Mouse (Mus musculus) embryonic facial prominence, embryonic 11.5 days (tissue): ENCODE measurements around the gene Cd5. TPM values are rescaled to one million over a fixed set of nuclear protein-coding genes. Genes with fewer than 3 reads are reported as not detected.

ENCODE experiments used
- ATAC-seq: fragments of 200-750 bp; cut with Nextera tagmentation; replicated peaks from 2 replicates; pipeline ENCODE4 v1.8.0; 2017; ENCODE audit warnings: low read depth; ENCODE audit not compliant: insufficient number of reproducible peaks, low FRiP score, low TSS enrichment
- DNase-seq: peaks from one replicate; pipeline ENCODE4 v3.0.0-alpha.2; 2015; ENCODE audit warnings: low spot score
- H3K27ac ChIP-seq: fragments of 300-500 bp; sonication (generic); replicated peaks from 2 replicates; pipeline ENCODE4 v1.5.1; 2014; ENCODE audit warnings: mild to moderate bottlenecking, low read depth, low read length, control low read depth
- H3K27me3 ChIP-seq: fragments of 300-500 bp; sonication (generic); 2 replicates; pipeline ENCODE4 v1.6.1; 2014; ENCODE audit warnings: mild to moderate bottlenecking, low read length, moderate library complexity, mixed read lengths; ENCODE audit not compliant: control insufficient read depth, insufficient read depth
- H3K36me3 ChIP-seq: fragments of 300-500 bp; sonication (generic); replicated peaks from 2 replicates; pipeline ENCODE4 v1.6.1; 2014; ENCODE audit warnings: low read depth, mild to moderate bottlenecking, low read length, moderate library complexity, mixed read lengths; ENCODE audit not compliant: control insufficient read depth, insufficient read depth
- H3K4me1 ChIP-seq: fragments of 300-500 bp; sonication (generic); 2 replicates; pipeline ENCODE4 v1.6.1; 2014; ENCODE audit warnings: low read length, mixed read lengths; ENCODE audit not compliant: control insufficient read depth, insufficient read depth
- H3K4me2 ChIP-seq: fragments of 300-500 bp; sonication (generic); 2 replicates; pipeline ENCODE4 v1.6.1; 2014; ENCODE audit warnings: low read depth, mild to moderate bottlenecking, control low read depth, low read length, moderate library complexity
- H3K4me3 ChIP-seq: fragments of 300-500 bp; sonication (generic); 2 replicates; pipeline ENCODE4 v1.5.1; 2014; ENCODE audit warnings: low read depth, low read length, control low read depth
- H3K9ac ChIP-seq: fragments of 300-500 bp; sonication (generic); replicated peaks from 2 replicates; pipeline ENCODE4 v1.6.1; 2014; ENCODE audit warnings: mild to moderate bottlenecking, control low read depth, low read length
- H3K9me3 ChIP-seq: fragments of 300-500 bp; sonication (generic); replicated peaks from 2 replicates; pipeline ENCODE4 v1.6.1; 2016; ENCODE audit warnings: mild to moderate bottlenecking, low read length, inconsistent platforms, mixed read lengths; ENCODE audit not compliant: control insufficient read depth
- WGBS: fragments of 180-500 bp; shearing (Covaris S2); extraction: QIAGEN DNeasy Blood & Tissue Kit; methylation state at CpG from one replicate; pipeline ENCODE4 v1.1.7; 2014; 5-methylcytosine and 5-hydroxymethylcytosine counted together
- polyA plus RNA-seq: library from polyadenylated mRNA; unstranded; fragments of >200 nt; fragmentation: Nextera tagmentation; extraction: Ambion mirVana; gene quantifications from 2 replicates; pipeline ENCODE4 v1.2.1, GENCODE M21; 2014

Cd5 gene
- polyA plus RNA-seq, 1 experiment from 2014 or later = 0.15 TPM

DNA sequence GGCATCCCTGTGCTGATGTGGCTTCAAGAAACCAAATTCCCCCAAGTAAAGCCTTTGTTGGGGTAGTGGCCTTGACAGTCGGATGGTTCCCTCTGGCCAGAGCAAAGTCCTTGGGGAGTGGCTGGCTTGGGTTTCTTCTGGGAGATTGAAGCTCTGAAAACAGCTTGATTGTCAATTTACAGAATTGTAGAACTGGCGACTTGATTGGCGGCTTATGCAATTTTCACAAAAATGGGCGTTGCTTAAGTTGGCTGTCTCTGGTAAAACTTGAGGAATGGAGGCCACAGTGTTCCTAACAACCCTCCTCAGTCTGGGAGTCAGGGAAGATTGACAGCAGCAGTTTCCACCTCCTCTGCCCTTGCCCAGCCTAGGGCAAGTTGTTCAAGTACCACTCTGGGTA lies 46.4 kb downstream of the Cd5 start:
- no peak for ATAC-seq

DNA sequence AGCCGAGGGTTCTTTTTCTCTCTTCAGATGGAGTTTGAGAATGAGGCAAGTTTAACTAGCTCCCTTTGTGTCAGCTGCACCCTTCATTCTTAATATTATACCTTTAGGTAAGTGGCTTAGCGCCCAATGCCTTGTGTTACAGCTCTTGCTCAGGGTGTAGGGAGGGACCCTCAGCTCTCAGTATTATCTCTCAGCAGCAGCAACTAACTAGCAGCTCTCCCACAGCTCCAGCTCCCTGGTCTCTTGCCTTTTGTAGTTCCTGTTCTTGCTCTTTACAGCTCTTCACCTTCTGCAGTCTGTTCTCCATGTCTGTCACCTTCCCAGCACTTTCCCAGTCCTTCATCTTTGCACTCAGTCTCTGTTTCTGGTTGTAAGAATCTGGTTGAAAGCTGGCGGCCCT lies 47.1 kb downstream of the Cd5 start:
- DNase-seq = no peak
- Histone ChIP-seq H3K4me2 (no peak overlapping the region), H3K4me3 (no peak overlapping the region), H3K27ac (no peak overlapping the region), H3K4me1 (no peaks in the 10 kb centered on the region; the same call in none of the 2 replicates), H3K9me3 (no peaks in the 10 kb centered on the region), H3K36me3 (no peaks in the 10 kb centered on the region), H3K27me3 (no peaks in the 10 kb centered on the region), H3K9ac (no peak overlapping the region)
- WGBS = 78% methylated on average over 3 of the region's 3 CpGs
- no peak for ATAC-seq

More for the DNA sequence above, 46.4 kb downstream of the Cd5 start:
- H3K9ac ChIP-seq = no peak overlapping the region
- H3K9me3 ChIP-seq = no peaks in the 10 kb centered on the region
- no peaks in the 10 kb centered on the region for H3K36me3 ChIP-seq
- no peak for DNase-seq
- no peak overlapping the region for H3K4me2 ChIP-seq
- WGBS = 85% methylated on average over 4 of the region's 4 CpGs
- no peaks in the 10 kb centered on the region; the same call in none of the 2 replicates for H3K4me1 ChIP-seq
- H3K4me3 ChIP-seq = no peak overlapping the region
- H3K27me3 ChIP-seq = no peaks in the 10 kb centered on the region
- no peak overlapping the region for H3K27ac ChIP-seq

DNA sequence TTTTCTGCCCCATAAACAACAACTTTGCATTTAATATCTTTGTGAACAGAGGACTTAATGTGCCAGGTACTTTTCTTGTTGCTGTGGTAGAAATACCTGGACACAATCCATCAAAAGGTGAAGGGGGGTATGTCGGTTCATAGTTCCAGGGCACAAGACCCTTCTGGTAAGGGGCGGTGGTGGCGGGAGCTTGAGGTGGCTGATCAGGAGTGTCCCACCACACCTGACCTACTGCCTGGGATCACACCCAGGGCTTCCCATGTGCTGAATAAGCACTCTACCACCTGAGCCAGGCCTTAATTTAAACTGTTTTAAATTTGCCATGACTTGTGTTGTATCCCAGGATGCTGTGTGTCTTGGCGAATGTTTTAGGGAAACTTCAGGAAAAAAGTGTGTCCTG lies 47.7 kb downstream of the Cd5 start:
- Histone ChIP-seq H3K4me3 (no peak overlapping the region), H3K4me1 (no peaks in the 10 kb centered on the region; the same call in none of the 2 replicates), H3K4me2 (no peak overlapping the region), H3K27me3 (no peaks in the 10 kb centered on the region), H3K27ac (no peak overlapping the region), H3K36me3 (no peaks in the 10 kb centered on the region), H3K9me3 (no peaks in the 10 kb centered on the region), H3K9ac (no peak overlapping the region)
- DNase-seq (no peak), ATAC-seq (no peak)
- 91% methylated on average over 4 of the region's 4 CpGs for WGBS

DNA sequence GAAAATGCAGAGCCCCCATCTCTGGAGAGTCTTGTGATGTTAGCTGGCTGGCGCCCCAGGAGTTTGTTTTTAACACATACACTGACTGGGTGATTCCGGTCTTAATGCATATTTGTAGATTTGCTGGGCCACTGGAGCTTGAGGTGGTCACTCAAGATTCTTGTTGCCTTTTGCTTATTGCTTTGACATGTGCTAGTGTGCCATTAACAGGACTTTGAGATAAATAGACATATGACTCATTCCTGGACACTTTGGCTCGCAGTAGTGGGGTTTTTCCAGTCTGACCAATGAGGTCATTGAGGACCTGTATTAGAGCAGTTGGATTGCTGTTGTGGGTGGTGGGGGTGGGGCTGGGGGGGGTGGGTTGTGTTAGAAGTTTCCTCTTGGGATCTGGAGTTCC lies 48.5 kb downstream of the Cd5 start:
- no peak overlapping the region; the same call in 1 of the 2 replicates for H3K9ac ChIP-seq
- ATAC-seq (no peak), DNase-seq (no peak)
- no peak overlapping the region for H3K4me2 ChIP-seq
- no peak overlapping the region for H3K4me3 ChIP-seq
- H3K36me3 ChIP-seq = no peaks in the 10 kb centered on the region
- no peaks in the 10 kb centered on the region; the same call in none of the 2 replicates for H3K4me1 ChIP-seq
- no peak overlapping the region for H3K27ac ChIP-seq
- no peaks in the 10 kb centered on the region for H3K9me3 ChIP-seq
- H3K27me3 ChIP-seq = no peaks in the 10 kb centered on the region
- WGBS = 82% methylated on average over 3 of the region's 3 CpGs

DNA sequence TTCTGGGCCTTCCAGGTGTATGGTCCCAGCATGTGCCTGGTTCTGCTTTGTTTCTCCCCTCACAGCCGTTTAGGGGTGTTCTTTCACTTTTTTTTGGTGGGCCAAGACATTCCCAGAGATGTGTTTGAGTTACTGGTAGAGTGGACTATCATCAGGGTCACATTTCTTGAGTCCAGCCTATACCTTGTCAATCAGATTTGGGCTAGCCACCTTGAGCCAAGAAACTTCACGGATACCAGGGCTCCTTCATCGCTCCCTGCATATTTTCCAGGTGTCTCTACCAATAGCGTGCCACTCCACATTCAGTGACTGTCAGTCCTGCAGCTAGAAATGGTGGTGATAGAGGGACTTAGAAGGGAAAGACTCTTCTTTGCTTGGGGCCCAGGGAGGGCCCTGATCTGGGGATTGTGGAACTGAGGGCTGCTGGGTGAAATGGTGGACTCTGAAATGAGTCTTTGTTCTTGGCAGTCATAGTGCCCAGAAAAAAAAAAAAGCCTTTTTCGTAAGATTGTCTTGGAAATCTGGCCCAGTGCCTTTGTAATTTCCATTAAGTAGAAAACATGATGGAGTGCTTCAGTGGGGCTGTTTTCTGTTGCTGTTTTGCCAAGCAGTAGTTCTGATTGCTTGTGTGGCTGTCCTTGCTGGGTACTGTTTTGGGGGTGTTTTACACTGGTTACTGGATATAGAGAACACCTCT lies 49.2 kb downstream of the Cd5 start:
- ATAC-seq (no peak), DNase-seq (no peak)
- Histone ChIP-seq H3K4me1 (no peaks in the 10 kb centered on the region; the same call in none of the 2 replicates), H3K4me3 (peak overlapping the region; percentile 81), H3K9ac (peak overlapping the region; percentile 86), H3K27me3 (no peaks in the 10 kb centered on the region), H3K4me2 (peak overlapping the region; percentile 74), H3K27ac (peak overlapping the region; percentile 87), H3K36me3 (no peaks in the 10 kb centered on the region), H3K9me3 (no peaks in the 10 kb centered on the region)
- 62% methylated on average over 5 of the region's 5 CpGs for WGBS

DNA sequence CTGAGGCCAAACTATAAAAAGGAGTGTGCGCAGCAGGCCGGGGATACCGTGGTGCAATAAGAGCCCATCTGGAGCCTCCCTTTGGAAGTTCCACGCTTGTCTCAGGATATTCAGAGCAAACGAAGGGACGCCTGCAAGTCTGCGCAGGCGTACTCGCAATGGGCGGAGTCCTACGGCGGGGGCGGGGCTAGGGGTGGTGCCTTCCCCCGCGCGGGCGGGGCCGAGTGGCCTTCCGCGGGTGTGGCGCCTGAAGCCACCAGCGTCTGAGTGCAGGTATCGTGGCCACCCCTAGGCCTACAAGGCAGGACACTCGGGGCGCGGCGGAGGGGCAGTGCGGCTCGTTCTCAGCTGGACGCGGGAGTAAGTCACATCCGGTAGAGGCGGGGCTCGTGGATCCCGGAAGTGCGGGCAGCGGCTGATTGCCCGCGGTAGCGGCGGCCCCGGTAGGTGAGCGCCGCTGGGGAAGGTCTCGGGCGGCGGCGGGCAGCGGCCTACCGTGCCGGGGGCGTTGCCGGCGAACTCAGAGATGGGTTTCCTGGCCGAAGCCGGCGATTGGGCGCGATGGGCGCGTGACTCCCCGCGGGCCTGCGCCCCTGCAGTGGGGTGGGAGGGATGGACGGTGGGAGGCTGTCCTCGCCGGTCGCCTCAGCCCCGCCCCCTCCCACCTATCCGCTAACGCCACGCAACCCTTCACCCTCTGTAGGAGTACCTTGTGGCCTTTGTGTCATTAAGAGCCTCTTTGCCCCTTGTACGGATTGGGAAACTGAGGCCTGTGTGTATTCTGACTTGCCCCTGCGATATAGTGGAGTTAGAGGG lies 50.1 kb downstream of the Cd5 start, which contains the start of gene Vps37c:
Vps37c (plus strand) TSS at position 199 of the 816 bp plus-strand sequence.
- ATAC-seq (peak; percentile 93), DNase-seq (peak; percentile 95)
- no peaks in the 10 kb centered on the region for H3K9me3 ChIP-seq
- H3K4me1 ChIP-seq = no peaks in the 10 kb centered on the region; the same call in none of the 2 replicates
- peak within 1 kb of the TSS; percentile 87 for H3K27ac ChIP-seq
- H3K9ac ChIP-seq = peak within 1 kb of the TSS; percentile 86
- H3K27me3 ChIP-seq = no peaks in the 10 kb centered on the region
- peak within 1 kb of the TSS; percentile 81 for H3K4me3 ChIP-seq
- WGBS = under 1% methylated on average over 58 of the region's 74 CpGs
- H3K4me2 ChIP-seq = peak within 1 kb of the TSS; percentile 74
- no peaks in the 10 kb centered on the region for H3K36me3 ChIP-seq

DNA sequence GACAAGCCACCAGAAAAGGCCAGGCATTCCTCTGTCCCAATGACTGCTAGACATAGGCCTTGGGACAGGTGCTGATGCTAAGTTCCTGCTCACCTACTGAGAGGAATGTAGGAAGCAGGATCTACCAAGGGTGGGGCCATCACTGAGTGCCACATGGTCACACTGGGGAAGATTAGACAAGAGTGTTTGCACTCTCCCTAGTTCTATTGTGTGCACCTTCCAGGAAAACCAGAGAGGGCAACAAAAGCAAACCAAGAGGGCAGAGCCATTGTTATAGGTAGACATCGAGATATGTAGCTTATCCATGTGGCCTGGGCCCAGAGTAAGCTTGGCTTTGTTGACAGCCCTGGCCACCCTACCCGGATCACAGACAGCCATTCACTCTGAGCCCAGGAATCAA lies 53.1 kb downstream of the Cd5 start:
- no peak overlapping the region for H3K27ac ChIP-seq
- WGBS = 72% methylated on average over 2 of the region's 2 CpGs
- no peak for DNase-seq
- H3K27me3 ChIP-seq = no peaks in the 10 kb centered on the region
- no peaks in the 10 kb centered on the region for H3K9me3 ChIP-seq
- H3K36me3 ChIP-seq = no peaks in the 10 kb centered on the region
- no peaks in the 10 kb centered on the region; the same call in none of the 2 replicates for H3K4me1 ChIP-seq
- no peak for ATAC-seq
- no peak overlapping the region for H3K9ac ChIP-seq
- H3K4me3 ChIP-seq = no peak overlapping the region
- no peak overlapping the region for H3K4me2 ChIP-seq

DNA sequence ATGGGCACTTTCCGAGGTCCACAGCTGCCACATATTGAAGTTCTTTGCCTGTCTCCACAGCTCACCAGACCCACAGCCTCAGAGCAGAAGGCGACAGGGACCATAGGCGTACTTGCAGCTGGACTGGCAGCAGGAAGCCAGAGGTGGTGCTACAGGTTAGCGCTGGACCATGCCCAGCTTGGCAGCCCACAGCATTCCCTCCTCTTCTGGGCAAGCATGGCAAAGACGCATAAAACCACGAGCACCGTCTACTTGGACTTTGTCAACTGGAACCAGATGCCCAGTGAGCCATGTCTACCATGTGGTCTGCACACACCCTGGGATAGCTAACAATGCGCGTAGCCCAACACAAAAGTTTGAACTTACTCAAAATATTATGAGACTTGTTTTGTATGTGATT lies 53.7 kb downstream of the Cd5 start:
- Histone ChIP-seq H3K27ac (no peak overlapping the region), H3K9me3 (no peaks in the 10 kb centered on the region), H3K4me2 (no peak overlapping the region), H3K9ac (no peak overlapping the region), H3K27me3 (no peaks in the 10 kb centered on the region), H3K4me3 (no peak overlapping the region), H3K36me3 (no peaks in the 10 kb centered on the region), H3K4me1 (no peaks in the 10 kb centered on the region; the same call in none of the 2 replicates)
- DNase-seq (no peak), ATAC-seq (no peak)
- 87% methylated on average over 9 of the region's 9 CpGs for WGBS
